Mouse (Mus musculus) leukemia stem cell, adult 10-12 weeks (primary cell): ENCODE results near the gene Txn1. TPM values are rescaled to one million over a fixed set of nuclear protein-coding genes. Genes with fewer than 3 reads are reported as not detected.

Experiments used
- polyA plus RNA-seq: library from polyadenylated mRNA; stranded (reverse); fragments of >175 nt; gene quantifications from 2 replicates; pipeline ENCODE4 v1.2.3, GENCODE M21; 2012; ENCODE audit warnings: low replicate concordance

Txn1 gene
- polyA plus RNA-seq = 2.6 and 16.3 TPM in 2 replicates

GRCm38 (mm10) chr4:57956029-57956960 lies at the start of gene Txn1:
Txn1 (minus strand) TSS chr4:57956411.

GRCm38 (mm10) chr4:57916201-57916661 lies 40.0 kb downstream of the Txn1 start, which contains the start of gene D630039A03Rik:
D630039A03Rik (minus strand) TSS chr4:57916297.

Other genes with a start within 250 kb of the Txn1 start
- gene Akap2, start 238.8 kb downstream of the Txn1 start, polyA plus RNA-seq = 0.93 and 7.5 TPM in 2 replicates
- not detected in 2 replicates for gene D630039A03Rik, start 40.1 kb downstream of the Txn1 start, polyA plus RNA-seq
- not detected in 2 replicates for gene Txndc8, start 52.7 kb upstream of the Txn1 start, polyA plus RNA-seq